Mouse (Mus musculus) erythroid progenitor cell, adult 5-6 weeks (primary cell): Measurements from ENCODE around the gene Epha8. TPM values are rescaled to one million over a fixed set of nuclear protein-coding genes. Genes with fewer than 3 reads are reported as not detected.

Source experiments
- ATAC-seq: replicated peaks from 2 replicates; pipeline ENCODE4 v1.8.0; 2016; ENCODE audit warnings: moderate number of reproducible peaks, mild to moderate bottlenecking, moderate TSS enrichment, inconsistent platforms; ENCODE audit not compliant: poor library complexity, low FRiP score, severe bottlenecking
- total RNA-seq, 2 experiments: library from RNA; stranded (forward) in 1 of 2; stranded (reverse) in 1 of 2; fragments of 150-400 nt in 1 of 2; fragments of 186-747, 209-891 nt in 1 of 2; gene quantifications; 2 replicates each; pipeline versions ENCODE4 v1.2.3 to v1.2.4; 2015 to 2017; ENCODE audit warnings: low replicate concordance in 2 of 2

The Epha8 gene
- total RNA-seq, 2 experiments from 2014 or later = not detected

- no peak for ATAC-seq
Measured at GRCm38 (mm10) chr4:136960581-136960980, 4.0 kb upstream of the Epha8 start.

- ATAC-seq = no peak
Measured at GRCm38 (mm10) chr4:136960068-136960467, 3.5 kb upstream of the Epha8 start.

- no peak for ATAC-seq
Measured at GRCm38 (mm10) chr4:136954562-136954961, 2.1 kb downstream of the Epha8 start.

GRCm38 (mm10) chr4:136949266-136949989 is 7.2 kb downstream of the Epha8 start:
- ATAC-seq = no peak

GRCm38 (mm10) chr4:136945397-136945796 is 11.2 kb downstream of the Epha8 start:
- no peak for ATAC-seq

- no peak for ATAC-seq
Measured at GRCm38 (mm10) chr4:136944558-136945350, 11.9 kb downstream of the Epha8 start.

GRCm38 (mm10) chr4:136943175-136943574 is 13.4 kb downstream of the Epha8 start:
- ATAC-seq = no peak

- no peak for ATAC-seq
Measured at GRCm38 (mm10) chr4:136942761-136943160, 13.9 kb downstream of the Epha8 start.

GRCm38 (mm10) chr4:136937935-136938334 is 18.7 kb downstream of the Epha8 start:
- ATAC-seq = no peak

- no peak for ATAC-seq
Measured at GRCm38 (mm10) chr4:136937344-136937743, 19.3 kb downstream of the Epha8 start.

- ATAC-seq = no peak
Measured at GRCm38 (mm10) chr4:136934746-136935613, 21.6 kb downstream of the Epha8 start.

- ATAC-seq = no peak; the same call in 1 of the 2 replicates
Measured at GRCm38 (mm10) chr4:136930474-136930873, 26.1 kb downstream of the Epha8 start.

- ATAC-seq = no peak
Measured at GRCm38 (mm10) chr4:136928928-136929327, 27.7 kb downstream of the Epha8 start.

GRCm38 (mm10) chr4:136925804-136926203 is 30.8 kb downstream of the Epha8 start:
- no peak for ATAC-seq

- ATAC-seq = no peak
Measured at GRCm38 (mm10) chr4:136924529-136924928, 32.1 kb downstream of the Epha8 start.

GRCm38 (mm10) chr4:136919526-136919925 is 37.1 kb downstream of the Epha8 start:
- ATAC-seq = no peak

- ATAC-seq = no peak
Measured at GRCm38 (mm10) chr4:136918834-136919233, 37.8 kb downstream of the Epha8 start.

GRCm38 (mm10) chr4:136917165-136917524 is 39.5 kb downstream of the Epha8 start:
- ATAC-seq = no peak

GRCm38 (mm10) chr4:136916359-136917164 is 40.1 kb downstream of the Epha8 start:
- ATAC-seq = no peak
